In genomic region chr8:105263244-105263912, GRCm38 (mm10) we compare ENCODE assay signal across 10 mouse cellular contexts. TPM values are rescaled to one million over a fixed set of nuclear protein-coding genes. Genes with fewer than 3 reads are reported as not detected.
DNase-seq lines count a peak whose midpoint lies in the region; ATAC-seq and TF ChIP-seq lines count a peak whose summit lies in the region.
"Had no signal": no experiment of that assay in that cellular context is flagged by ENCODE, and none has a peak within 500 bp of the region (broad histone marks: within the 10 kb centered on the region; RNA-seq: fewer than 3 reads in every experiment).

No protein-coding gene starts in this region.

- no peak for TF ChIP-seq CTCF in gastrocnemius, adult 2 months (IDR thresholded peaks at IDR 0.05)
- peak; percentile 34 for TF ChIP-seq CTCF in forebrain, postnatal 0 days (IDR thresholded peaks at IDR 0.05; ENCODE audit: low read depth)

- 38% methylated on average over 16 of the region's 16 CpGs for WGBS in midbrain, embryonic 10.5 days
- WGBS in midbrain, embryonic 16.5 days = 39% methylated on average over 16 of the region's 16 CpGs
- 42% methylated on average over 16 of the region's 16 CpGs for WGBS in forebrain, postnatal 0 days

- DNase-seq in gastrocnemius, adult 2 months = no peak
- no peak for DNase-seq in gastrocnemius, postnatal 4 days (ENCODE audit: low spot score in 2 of 2)
- no peak for DNase-seq in midbrain, embryonic 10.5 days (ENCODE audit: low spot score)
- DNase-seq in forebrain, postnatal 0 days = no peak
- DNase-seq in urinary bladder, postnatal 4 days (ENCODE audit: low spot score in 2 of 2) = no peak
- DNase-seq in cerebellum, adult 9-11 months = no peak
- DNase-seq: lung, adult 18-20 months; right cerebral cortex, postnatal 4 days had no signal

- H3K9ac ChIP-seq in midbrain, embryonic 16.5 days (ENCODE audit: low read depth, low read length) = no peak overlapping the region
- no peak overlapping the region for H3K9ac ChIP-seq in forebrain, postnatal 0 days

- H3ac ChIP-seq in myocyte (ENCODE audit: control insufficient read depth, insufficient read length) = no peak overlapping the region

- peaks cover 37% of the 10 kb centered on the region for H3K4me1 ChIP-seq in midbrain, embryonic 10.5 days
- H3K4me1 ChIP-seq in midbrain, embryonic 16.5 days (ENCODE audit: control insufficient read depth, insufficient read depth, low read length) = peaks cover 13% of the 10 kb centered on the region; the same call in 1 of the 2 replicates
- no peaks in the 10 kb centered on the region for H3K4me1 ChIP-seq in forebrain, postnatal 0 days (ENCODE audit: insufficient read depth)

- peaks cover 4% of the 10 kb centered on the region for H3K79me2 ChIP-seq in myocyte (ENCODE audit: control insufficient read depth, insufficient read depth)

- H3K27me3 ChIP-seq in midbrain, embryonic 10.5 days (ENCODE audit: low read depth, poor library complexity, severe bottlenecking) = peaks cover 100% of the 10 kb centered on the region
- H3K27me3 ChIP-seq in midbrain, embryonic 16.5 days (ENCODE audit: control insufficient read depth, insufficient read depth, low read depth, low read length) = peaks cover 75% of the 10 kb centered on the region
- peaks cover 64% of the 10 kb centered on the region for H3K27me3 ChIP-seq in forebrain, postnatal 0 days (ENCODE audit: insufficient read depth, low read length)
- H3K27me3 ChIP-seq in myocyte (ENCODE audit: control insufficient read depth, insufficient read depth, insufficient read length) = no peaks in the 10 kb centered on the region

- intact Hi-C loops in gastrocnemius, adult 2 months (cut with DNase I) = no loop called here

- no peak overlapping the region for H3K27ac ChIP-seq in gastrocnemius, adult 2 months
- H3K27ac ChIP-seq in midbrain, embryonic 10.5 days (replicated peaks) = no peak overlapping the region
- no peak overlapping the region for H3K27ac ChIP-seq in midbrain, embryonic 16.5 days (ENCODE audit: low read length)
- H3K27ac ChIP-seq in forebrain, postnatal 0 days (ENCODE audit: low read depth, low read length) = no peak overlapping the region

- ATAC-seq in midbrain, embryonic 16.5 days = no peak
- no peak for ATAC-seq in forebrain, postnatal 0 days

- H3K36me3 ChIP-seq in midbrain, embryonic 10.5 days = no peaks in the 10 kb centered on the region
- H3K36me3 ChIP-seq in midbrain, embryonic 16.5 days (ENCODE audit: control insufficient read depth, insufficient read depth, low read length) = no peaks in the 10 kb centered on the region
- no peaks in the 10 kb centered on the region for H3K36me3 ChIP-seq in forebrain, postnatal 0 days (ENCODE audit: insufficient read depth)
- no peaks in the 10 kb centered on the region for H3K36me3 ChIP-seq in myocyte (ENCODE audit: control insufficient read depth, insufficient read depth)

- no peak for TF ChIP-seq POLR2A in myocyte (IDR thresholded peaks at IDR 0.05; ENCODE audit: insufficient read length, low read depth)

- peaks cover 7% of the 10 kb centered on the region for H3K9me3 ChIP-seq in midbrain, embryonic 10.5 days (replicated peaks)
- no peaks in the 10 kb centered on the region for H3K9me3 ChIP-seq in midbrain, embryonic 16.5 days (replicated peaks; ENCODE audit: control insufficient read depth, low read length, poor library complexity, severe bottlenecking)
- H3K9me3 ChIP-seq in forebrain, postnatal 0 days (ENCODE audit: low read length) = no peaks in the 10 kb centered on the region

- H3K4me2 ChIP-seq in midbrain, embryonic 16.5 days (ENCODE audit: low read length) = no peak overlapping the region; the same call in 1 of the 2 replicates
- no peak overlapping the region for H3K4me2 ChIP-seq in forebrain, postnatal 0 days (ENCODE audit: low read depth)
- H3K4me2 ChIP-seq in myocyte (ENCODE audit: low read depth) = peak overlapping the region; percentile 72

- peak overlapping the region; percentile 90 for H3K4me3 ChIP-seq in gastrocnemius, adult 2 months
- peak overlapping the region; percentile 62 for H3K4me3 ChIP-seq in midbrain, embryonic 10.5 days
- H3K4me3 ChIP-seq in midbrain, embryonic 16.5 days (ENCODE audit: low read depth, low read length) = no peak overlapping the region; the same call in 1 of the 2 replicates
- H3K4me3 ChIP-seq in forebrain, postnatal 0 days (ENCODE audit: low read depth, low read length) = no peak overlapping the region
- peak overlapping the region; percentile 62 for H3K4me3 ChIP-seq in myocyte

TF ChIP-seq in myocyte, 11 proteins besides CTCF, POLR2A, EP300 and RAD21:
- TF ChIP-seq USF1 (IDR thresholded peaks at IDR 0.05; ENCODE audit: low read depth) = no peak
- TF ChIP-seq MYOD1 (IDR thresholded peaks at IDR 0.05; ENCODE audit: control insufficient read depth in 1 of 3, insufficient read length in 2 of 3, low read depth in 2 of 3) = no peak
- no peak for TF ChIP-seq MAX (IDR thresholded peaks at IDR 0.05; ENCODE audit: low read depth)
TF ChIP-seq in myocyte: peak in this region for 0.

RNA-seq across cellular contexts. Expression of gene Tradd, which starts 1.0 kb away (rescaled TPM):
- total RNA-seq in gastrocnemius, adult 2 months (2021) = 1 to 10 TPM; 2.4 to 2.9 TPM
- total RNA-seq in gastrocnemius, postnatal 4 days (2021) = 10 to 100 TPM in 1 of 2 experiments, 1 to 10 TPM in 1; 6.6 to 10.2 TPM
- polyA plus RNA-seq in midbrain, embryonic 10.5 days (2016; fragmentation: Nextera tagmentation; extraction: Ambion mirVana) = 13.6 and 14.6 TPM in 2 replicates
- 12.8 and 14.0 TPM in 2 replicates for polyA plus RNA-seq in midbrain, embryonic 16.5 days (2015; fragmentation: Nextera tagmentation; extraction: Ambion mirVana)
- 14.7 and 23.9 TPM in 2 replicates for total RNA-seq in forebrain, postnatal 0 days (2014; rRNA removed)
- 14.0 and 20.9 TPM in 2 replicates for polyA plus RNA-seq in forebrain, postnatal 0 days (2015; fragmentation: Nextera tagmentation; extraction: Ambion mirVana)
- polyA plus RNA-seq in myocyte (2012; fragmentation: generic; extraction: Trizol) = 27.0 TPM

RNA-seq across cellular contexts. Expression of gene Fbxl8, which starts 1.1 kb away (rescaled TPM):
- 1 to 10 TPM; 1.0 to 1.1 TPM for total RNA-seq in gastrocnemius, adult 2 months (2021)
- total RNA-seq in gastrocnemius, postnatal 4 days (2021) = 1 to 10 TPM; 2.2 to 2.7 TPM
- 0.64 and 0.72 TPM in 2 replicates for polyA plus RNA-seq in midbrain, embryonic 10.5 days (2016; fragmentation: Nextera tagmentation; extraction: Ambion mirVana)
- polyA plus RNA-seq in midbrain, embryonic 16.5 days (2015; fragmentation: Nextera tagmentation; extraction: Ambion mirVana) = 0.82 and 1.1 TPM in 2 replicates
- total RNA-seq in forebrain, postnatal 0 days (2014; rRNA removed) = 0.38 and 1.4 TPM in 2 replicates
- 0.85 and 1.1 TPM in 2 replicates for polyA plus RNA-seq in forebrain, postnatal 0 days (2015; fragmentation: Nextera tagmentation; extraction: Ambion mirVana)
- 10.5 TPM for polyA plus RNA-seq in myocyte (2012; fragmentation: generic; extraction: Trizol)

RNA-seq across cellular contexts. Expression of gene Hsf4, which starts 6.2 kb away (rescaled TPM):
- total RNA-seq in gastrocnemius, adult 2 months (2021) = 1 to 10 TPM; 6.1 to 8.4 TPM
- under 1 TPM; 0.21 to 0.29 TPM for total RNA-seq in gastrocnemius, postnatal 4 days (2021)
- 0.10 TPM in 1 of 2 replicates, not detected in the other for polyA plus RNA-seq in midbrain, embryonic 10.5 days (2016; fragmentation: Nextera tagmentation; extraction: Ambion mirVana)
- polyA plus RNA-seq in midbrain, embryonic 16.5 days (2015; fragmentation: Nextera tagmentation; extraction: Ambion mirVana) = 0.35 and 0.40 TPM in 2 replicates
- total RNA-seq in forebrain, postnatal 0 days (2014; rRNA removed) = 0.15 and 0.90 TPM in 2 replicates
- 0.30 and 0.44 TPM in 2 replicates for polyA plus RNA-seq in forebrain, postnatal 0 days (2015; fragmentation: Nextera tagmentation; extraction: Ambion mirVana)
- 5.8 TPM for polyA plus RNA-seq in myocyte (2012; fragmentation: generic; extraction: Trizol)

RNA-seq across cellular contexts. Expression of gene B3gnt9, which starts 8.4 kb away (rescaled TPM):
- 1 to 10 TPM; 1.8 to 3.5 TPM for total RNA-seq in gastrocnemius, adult 2 months (2021)
- 10 to 100 TPM; 14.9 to 15.3 TPM for total RNA-seq in gastrocnemius, postnatal 4 days (2021)
- 2.4 and 4.2 TPM in 2 replicates for polyA plus RNA-seq in midbrain, embryonic 10.5 days (2016; fragmentation: Nextera tagmentation; extraction: Ambion mirVana)
- polyA plus RNA-seq in midbrain, embryonic 16.5 days (2015; fragmentation: Nextera tagmentation; extraction: Ambion mirVana) = 5.8 and 8.9 TPM in 2 replicates
- 8.4 and 11.4 TPM in 2 replicates for total RNA-seq in forebrain, postnatal 0 days (2014; rRNA removed)
- 6.6 and 6.8 TPM in 2 replicates for polyA plus RNA-seq in forebrain, postnatal 0 days (2015; fragmentation: Nextera tagmentation; extraction: Ambion mirVana)
- polyA plus RNA-seq in myocyte (2012; fragmentation: generic; extraction: Trizol) = 6.2 TPM

RNA-seq across cellular contexts. Expression of gene Nol3, which starts 12.6 kb away (rescaled TPM):
- total RNA-seq in gastrocnemius, adult 2 months (2021) = 10 to 100 TPM; 27.9 to 32.4 TPM
- 10 to 100 TPM; 26.5 to 27.1 TPM for total RNA-seq in gastrocnemius, postnatal 4 days (2021)
- 1.4 and 2.3 TPM in 2 replicates for polyA plus RNA-seq in midbrain, embryonic 10.5 days (2016; fragmentation: Nextera tagmentation; extraction: Ambion mirVana)
- polyA plus RNA-seq in midbrain, embryonic 16.5 days (2015; fragmentation: Nextera tagmentation; extraction: Ambion mirVana) = 4.5 and 4.7 TPM in 2 replicates
- 1.5 and 1.7 TPM in 2 replicates for total RNA-seq in forebrain, postnatal 0 days (2014; rRNA removed)
- 3.0 and 4.3 TPM in 2 replicates for polyA plus RNA-seq in forebrain, postnatal 0 days (2015; fragmentation: Nextera tagmentation; extraction: Ambion mirVana)
- 23.2 TPM for polyA plus RNA-seq in myocyte (2012; fragmentation: generic; extraction: Trizol)

Comparison
In these comparisons a context has a peak if more than half of its experiments do, and no peak if none do; other contexts are left out.
1. H3K4me3 ChIP-seq: peak in gastrocnemius, adult 2 months (single experiment), midbrain, embryonic 10.5 days (single experiment) and myocyte (single experiment); none in midbrain, embryonic 16.5 days (single experiment) and forebrain, postnatal 0 days (single experiment).